Mouse (Mus musculus) frontal cortex, adult 2 months (tissue): ENCODE results near the gene Rac2. TPM values are rescaled to one million over a fixed set of nuclear protein-coding genes. Genes with fewer than 3 reads are reported as not detected.

Experiments
- DNase-seq, 2 experiments: peaks; one replicate each; pipeline ENCODE4 v3.0.0; 2022; ENCODE audit warnings: low spot score in 1 of 2; ENCODE audit errors: extremely low spot score in 1 of 2
- polyA plus RNA-seq: library from polyadenylated mRNA; depleted of rRNA; stranded (reverse); fragments of >200 nt; gene quantifications from 2 replicates; pipeline ENCODE4 v1.2.3, GENCODE M21; 2012

Rac2 gene
- polyA plus RNA-seq, 1 experiment: 2.7 TPM

GRCm38 (mm10) chr15:78548711-78549110 is 23.9 kb downstream of the Rac2 start:
- no peak for DNase-seq

DNA sequence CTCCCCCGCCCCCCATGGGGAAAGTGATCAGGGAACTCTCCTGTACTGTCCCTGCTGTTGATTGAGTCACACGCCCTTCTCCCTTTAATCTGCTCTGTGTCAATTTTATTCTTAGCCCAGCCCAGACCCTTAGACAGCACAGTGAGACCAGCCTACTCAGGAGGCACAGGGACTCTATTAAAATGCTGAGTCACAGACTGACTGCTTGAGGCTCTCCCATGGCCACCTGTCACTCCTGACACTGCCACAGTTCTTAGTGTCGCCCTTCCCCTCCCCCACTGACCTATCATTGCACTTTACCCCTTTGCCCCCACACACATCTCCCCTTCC is 24.3 kb downstream of the Rac2 start:
- no peak for DNase-seq

DNA sequence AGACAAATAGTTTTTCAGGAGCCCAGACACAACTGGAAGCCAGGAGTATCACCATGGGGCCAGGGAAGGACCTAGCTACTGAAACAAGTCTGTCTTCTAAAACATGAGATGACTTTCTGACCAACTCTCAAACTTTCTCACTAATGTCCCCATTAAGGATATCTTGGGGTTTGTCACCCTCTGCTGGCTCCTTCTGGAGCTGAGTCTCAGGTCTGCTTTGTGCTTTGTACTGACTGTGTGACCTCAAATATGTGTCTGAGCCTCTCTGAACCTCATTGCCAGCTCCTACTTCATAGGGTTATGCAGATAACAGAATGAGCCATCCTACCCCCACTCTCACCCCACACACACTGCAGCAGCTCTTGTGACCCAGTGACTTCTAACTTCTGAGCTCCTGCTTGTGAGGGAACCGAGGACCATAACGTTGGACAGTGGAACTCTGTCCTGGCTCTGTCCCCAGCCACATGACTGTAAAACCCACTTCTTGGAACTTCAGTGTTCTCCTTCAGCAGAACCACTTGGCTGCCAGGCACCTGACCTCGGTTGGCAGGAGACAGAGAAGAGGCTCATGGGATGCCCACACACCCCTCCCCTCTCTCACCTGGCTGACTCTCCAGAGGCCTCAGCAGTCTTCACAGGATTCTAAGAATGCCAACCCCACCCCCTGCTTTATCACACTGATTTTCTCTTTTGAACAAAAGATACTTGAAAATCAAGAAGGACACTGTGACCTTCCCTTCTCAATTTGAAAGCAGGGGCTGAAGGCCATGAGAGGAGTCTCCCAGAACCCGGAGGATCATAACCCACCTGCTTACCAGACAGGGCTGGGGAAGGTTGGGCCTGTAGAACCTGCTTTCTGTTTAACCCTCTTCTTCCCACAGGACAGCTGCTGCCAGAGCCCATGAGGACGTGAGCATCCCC is 24.9 kb downstream of the Rac2 start:
- DNase-seq: peak in 1 of 2 experiments; percentile 54

DNA sequence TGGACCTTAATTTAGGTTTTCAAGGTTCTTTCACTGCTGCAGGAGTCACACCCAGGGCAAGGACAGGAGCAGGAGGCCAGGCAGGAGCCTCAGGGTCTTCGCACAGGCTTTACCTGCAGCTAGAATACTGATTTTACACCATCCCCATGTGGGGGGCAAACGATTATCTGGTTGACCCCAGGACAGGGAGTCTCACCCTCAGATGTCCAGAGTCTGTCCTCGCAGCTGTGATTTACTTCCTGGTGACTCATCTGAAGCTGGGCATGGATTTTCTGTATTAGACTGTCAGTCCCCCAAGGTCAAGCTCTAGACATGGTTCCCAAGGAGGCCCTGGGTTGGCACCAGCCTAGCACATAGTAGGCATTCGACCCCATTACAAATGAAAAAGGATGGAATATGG is 26.5 kb downstream of the Rac2 start:
- DNase-seq: no peak

DNA sequence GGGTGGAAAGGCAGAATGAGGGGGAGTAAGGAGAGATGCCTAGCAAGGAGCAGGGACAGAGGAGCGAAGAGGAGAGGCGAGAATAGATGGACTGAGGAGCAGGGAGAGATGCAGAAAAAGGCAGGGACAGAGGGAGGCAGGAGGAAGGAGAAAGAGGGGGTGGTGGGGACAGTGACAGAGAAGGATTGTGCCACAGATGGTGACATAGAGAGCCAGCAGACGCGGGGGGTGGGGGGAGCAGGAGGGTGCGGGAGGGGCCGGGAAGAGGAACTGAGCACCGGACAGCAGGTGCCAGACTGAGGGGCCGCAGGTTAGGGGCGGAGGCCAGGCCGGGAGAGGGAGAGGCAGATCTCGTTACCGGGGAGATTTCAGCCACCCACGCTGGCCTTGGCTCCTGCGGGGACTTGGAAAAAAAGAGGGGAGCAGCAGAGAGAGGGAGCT is 28.0 kb downstream of the Rac2 start, which contains the start of gene Sstr3:
TSS of gene Sstr3 (minus strand) at position 125 of the 441 bp plus-strand sequence.
- peak in 1 of 2 experiments; percentile 58 for DNase-seq

GRCm38 (mm10) chr15:78544041-78544440 is 28.5 kb downstream of the Rac2 start:
- DNase-seq: no peak

- peak in 1 of 2 experiments; percentile 70 for DNase-seq
Observed at GRCm38 (mm10) chr15:78542767-78543303, 29.7 kb downstream of the Rac2 start.

DNA sequence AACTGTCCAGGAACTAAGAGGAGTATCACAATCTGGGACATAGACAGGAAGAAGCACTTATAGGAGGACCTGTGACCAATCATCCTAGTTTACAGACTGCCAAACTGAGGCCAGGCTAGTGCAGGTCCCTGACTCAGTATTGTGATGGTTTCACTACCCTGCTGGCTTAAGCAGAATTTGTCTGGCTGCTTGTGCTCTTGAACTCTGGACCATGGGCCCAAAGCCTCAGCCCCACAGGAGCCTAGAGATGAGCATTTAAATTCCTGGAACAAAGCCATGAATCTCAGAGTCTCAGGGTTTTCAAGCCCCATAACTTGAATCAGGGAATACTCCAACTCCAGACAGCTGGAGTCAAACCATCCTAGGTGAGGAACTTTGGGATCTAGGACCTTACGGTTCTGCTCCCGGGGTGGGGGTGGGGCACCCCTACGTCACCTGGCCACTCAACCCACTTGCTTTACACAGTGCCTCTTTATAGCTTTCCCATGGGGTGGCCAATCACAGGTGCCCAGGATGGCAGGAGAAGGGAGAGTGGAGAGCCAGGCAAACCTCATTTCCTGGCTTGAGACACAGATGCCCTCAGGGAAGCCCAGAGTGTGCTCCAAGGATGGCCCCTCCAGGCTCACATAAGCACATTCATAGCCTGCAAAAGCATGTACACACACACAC is 30.4 kb downstream of the Rac2 start:
- DNase-seq: no peak

- DNase-seq: peak in 1 of 2 experiments; percentile 32
Observed at GRCm38 (mm10) chr15:78541606-78542005, 31.0 kb downstream of the Rac2 start.

DNA sequence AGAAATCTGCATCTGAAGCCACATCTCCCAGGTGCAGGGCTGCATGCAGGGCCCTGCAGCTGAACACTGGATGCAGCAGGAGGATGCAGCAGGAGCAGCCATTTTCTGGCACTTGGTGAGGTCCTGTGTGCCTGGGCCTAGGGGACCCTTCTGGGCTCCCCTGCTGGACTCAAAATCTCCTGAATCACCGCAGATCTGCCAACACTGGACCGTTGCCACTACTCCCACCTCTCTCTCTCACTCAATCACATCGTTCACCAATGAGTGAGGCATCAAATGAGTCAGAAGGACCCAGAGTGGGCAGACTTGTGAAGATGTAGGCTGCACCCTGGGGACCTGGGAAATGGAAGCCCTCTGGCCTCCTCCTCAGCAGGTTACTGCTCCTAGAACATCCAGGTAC is 31.5 kb downstream of the Rac2 start:
- DNase-seq: peak in 1 of 2 experiments; percentile 60

- DNase-seq: no peak
Observed at GRCm38 (mm10) chr15:78535723-78536421, 36.7 kb downstream of the Rac2 start.

- no peak for DNase-seq
Observed at GRCm38 (mm10) chr15:78533346-78533835, 39.2 kb downstream of the Rac2 start.

- DNase-seq: no peak
Observed at GRCm38 (mm10) chr15:78532566-78533345, 39.8 kb downstream of the Rac2 start.

- peak; percentile 100 for DNase-seq
Observed at GRCm38 (mm10) chr15:78531901-78532469, 40.6 kb downstream of the Rac2 start.

GRCm38 (mm10) chr15:78531451-78531720 is 41.2 kb downstream of the Rac2 start:
- no peak for DNase-seq

GRCm38 (mm10) chr15:78530671-78531450 is 41.7 kb downstream of the Rac2 start, which contains the start of gene C1qtnf6:
Gene C1qtnf6, minus strand, starts transcription at chr15:78531416.
- DNase-seq: peak in 1 of 2 experiments; percentile 38

DNA sequence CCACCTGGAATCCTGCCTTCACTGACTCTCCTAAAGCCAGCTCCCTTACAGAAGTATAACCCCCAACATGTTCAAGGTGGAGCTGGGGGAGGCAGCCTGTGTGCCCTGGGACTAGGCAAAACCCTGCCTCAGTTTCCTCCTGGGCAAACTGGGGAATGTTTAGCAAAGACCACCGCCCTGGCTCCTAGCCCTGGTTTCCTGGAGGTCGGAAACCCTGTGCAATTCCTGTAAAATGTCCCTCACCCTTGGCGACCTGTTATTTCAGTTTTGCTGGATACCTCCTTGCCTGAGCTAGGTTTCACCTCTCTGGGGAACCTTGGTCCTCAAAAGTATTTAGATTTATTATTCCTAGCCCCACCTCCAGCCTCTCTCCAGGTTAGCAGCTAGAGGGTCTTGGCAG is 42.4 kb downstream of the Rac2 start:
- no peak for DNase-seq

- DNase-seq: peak in 1 of 2 experiments; percentile 78
Observed at GRCm38 (mm10) chr15:78529428-78529990, 43.1 kb downstream of the Rac2 start.
